Mouse (Mus musculus) embryo, embryonic 10.5 days (tissue): Measurements from ENCODE around the gene Ncapd3.

Source experiments
- DNase-seq: peaks from one replicate; pipeline ENCODE4 v3.0.0-alpha.2; 2015; ENCODE audit warnings: low spot score

The Ncapd3 gene

DNA sequence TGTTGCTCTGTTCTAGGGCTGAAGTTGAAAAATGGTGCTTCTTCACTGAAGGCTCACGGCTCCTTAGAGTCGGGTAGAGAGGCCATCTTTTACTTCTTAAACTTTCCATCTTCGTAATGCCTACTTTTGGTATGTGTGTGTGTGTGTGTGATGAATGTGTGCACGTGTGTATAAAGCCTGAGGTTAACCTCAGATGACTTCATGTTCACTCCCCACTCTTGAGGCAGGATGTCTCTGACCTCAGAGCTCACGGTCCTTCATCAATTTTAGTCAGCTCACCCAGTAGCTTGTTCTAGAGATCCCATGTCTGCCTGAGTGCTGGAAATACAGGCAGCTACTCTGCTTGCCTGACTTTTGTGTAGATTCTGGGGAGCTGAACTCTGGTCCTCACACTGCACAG lies 13.9 kb downstream of the Ncapd3 start:
- no peak for DNase-seq

DNA sequence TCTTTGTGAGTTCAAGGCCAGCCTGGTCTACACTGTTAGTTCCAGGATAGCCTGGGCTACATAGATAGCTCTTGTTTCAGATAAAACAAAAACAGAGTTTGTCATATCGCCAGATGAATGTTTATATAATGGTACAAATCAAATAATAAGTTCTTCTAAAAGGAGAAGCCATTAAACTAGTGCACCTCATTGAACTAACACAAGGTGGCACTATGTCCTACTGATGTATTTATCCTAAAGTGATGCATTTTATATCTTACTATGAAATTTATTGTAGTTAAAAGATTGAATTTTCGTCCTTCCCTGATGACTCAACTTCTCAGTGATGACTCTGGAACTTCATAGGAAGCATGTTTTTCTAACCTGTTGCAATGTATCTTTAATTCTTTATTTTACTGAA lies 19.5 kb downstream of the Ncapd3 start:
- DNase-seq = no peak

DNA sequence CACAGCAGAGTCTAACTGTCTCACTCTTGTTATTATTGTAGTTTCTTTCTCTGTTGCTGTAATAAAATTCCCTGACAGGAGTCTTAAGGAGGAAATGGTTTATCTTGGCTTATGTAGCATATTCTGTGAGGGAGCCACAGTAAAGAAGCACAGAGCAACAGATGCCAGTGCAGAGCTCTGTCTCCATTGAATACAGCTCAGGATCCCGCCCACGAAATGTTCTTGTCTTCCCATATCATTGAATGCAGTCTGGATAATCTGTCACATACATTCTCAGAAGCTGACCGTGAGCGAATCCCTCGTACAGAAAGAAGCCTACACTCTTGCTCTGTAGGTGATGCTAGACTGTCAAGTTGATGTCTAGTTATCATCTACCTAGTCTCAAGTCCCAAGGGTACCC lies 28.4 kb downstream of the Ncapd3 start:
- no peak for DNase-seq

- DNase-seq = no peak
Observed at GRCm38 (mm10) chr9:27070895-27071294, 40.9 kb downstream of the Ncapd3 start.

- peak; percentile 14 for DNase-seq
Observed at GRCm38 (mm10) chr9:27074677-27075076, 44.7 kb downstream of the Ncapd3 start.

DNA sequence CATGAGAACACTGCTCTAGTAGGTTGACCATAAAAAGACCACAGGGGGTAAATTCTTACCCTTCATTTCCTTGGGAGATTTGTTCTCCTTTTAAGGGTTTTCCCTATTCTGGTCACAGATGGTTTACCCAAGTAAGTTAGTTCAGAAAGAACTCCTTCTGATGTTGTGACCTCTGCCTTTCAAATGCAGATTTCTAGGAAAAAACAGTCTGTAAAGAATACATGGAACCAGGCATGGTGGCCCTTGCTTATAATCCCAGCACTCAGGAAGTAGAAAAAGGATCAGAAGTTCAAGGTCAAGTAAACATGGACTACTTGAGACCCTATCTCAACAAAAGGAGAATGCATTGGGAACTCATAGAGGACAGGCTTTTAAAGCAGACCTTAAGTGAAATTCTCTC lies 45.8 kb downstream of the Ncapd3 start:
- no peak for DNase-seq

GRCm38 (mm10) chr9:27086256-27086655 lies 56.3 kb downstream of the Ncapd3 start:
- DNase-seq = no peak

- DNase-seq = no peak
Observed at GRCm38 (mm10) chr9:27087402-27087801, 57.4 kb downstream of the Ncapd3 start.

DNA sequence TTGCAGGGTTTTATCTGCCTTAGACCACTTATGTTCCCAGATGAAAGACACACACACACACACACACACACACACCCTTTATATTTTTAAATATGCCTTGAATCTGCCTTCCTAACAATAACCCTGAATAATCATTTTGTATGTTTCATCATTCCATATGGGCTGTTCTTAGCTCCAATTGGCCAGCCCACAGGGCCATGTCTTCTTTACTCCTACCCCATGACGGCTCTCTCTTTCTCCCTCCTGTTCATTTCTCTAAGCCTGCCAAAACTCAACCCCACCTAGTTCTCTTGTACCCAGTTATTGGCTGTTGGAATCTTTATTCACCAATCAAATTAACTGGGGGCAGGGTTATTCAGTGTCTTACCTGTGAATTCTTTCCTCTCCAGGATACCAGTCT lies 60.2 kb downstream of the Ncapd3 start:
- DNase-seq = no peak

GRCm38 (mm10) chr9:27090801-27091775 lies 61.1 kb downstream of the Ncapd3 start:
- no peak for DNase-seq

GRCm38 (mm10) chr9:27092916-27093315 lies 62.9 kb downstream of the Ncapd3 start:
- no peak for DNase-seq

GRCm38 (mm10) chr9:27098092-27098491 lies 68.1 kb downstream of the Ncapd3 start:
- DNase-seq = peak; percentile 14

- DNase-seq = no peak
Observed at GRCm38 (mm10) chr9:27098557-27098956, 68.6 kb downstream of the Ncapd3 start.

GRCm38 (mm10) chr9:27099474-27099873 lies 69.5 kb downstream of the Ncapd3 start:
- no peak for DNase-seq

DNA sequence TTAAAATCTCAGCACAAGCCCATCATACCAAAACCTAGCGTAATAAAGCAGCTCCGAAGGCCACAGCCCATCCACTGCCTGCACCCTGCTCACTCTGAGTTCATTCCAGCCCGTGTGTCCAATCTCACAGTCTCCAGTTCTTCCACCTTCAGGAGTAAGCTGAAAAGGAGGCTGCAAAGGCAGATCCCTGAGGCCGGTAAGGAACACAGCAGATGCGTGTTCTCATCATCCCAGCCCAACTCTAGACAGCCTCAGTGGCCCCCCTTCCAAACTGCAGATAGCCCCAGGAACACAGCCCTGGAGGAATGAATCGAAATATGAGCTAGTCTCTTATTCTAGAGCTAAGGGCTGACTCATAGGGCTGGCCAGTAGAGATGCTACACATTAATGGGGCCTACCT lies 71.5 kb downstream of the Ncapd3 start:
- no peak for DNase-seq

- peak; percentile 71 for DNase-seq
Observed at GRCm38 (mm10) chr9:27106081-27106480, 76.1 kb downstream of the Ncapd3 start.

DNA sequence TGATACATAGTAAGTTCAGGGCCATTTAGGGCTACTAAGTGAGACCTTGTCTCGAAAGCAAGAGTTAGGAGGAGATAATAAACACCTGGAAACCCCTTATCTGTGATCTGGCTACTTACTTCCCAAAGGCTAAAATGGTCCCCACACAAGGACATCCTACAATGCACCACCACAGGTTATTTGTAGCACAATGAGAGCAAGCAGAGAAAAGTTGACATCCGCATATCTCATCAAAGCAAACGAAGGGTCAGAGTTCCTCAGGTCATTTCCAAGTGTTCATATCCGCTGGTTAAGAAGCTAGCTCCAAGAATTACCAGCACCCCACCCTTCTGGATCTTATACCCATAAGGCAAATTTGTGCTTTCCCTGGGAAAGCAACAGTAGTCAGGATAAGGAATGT lies 78.5 kb downstream of the Ncapd3 start:
- DNase-seq = no peak

DNA sequence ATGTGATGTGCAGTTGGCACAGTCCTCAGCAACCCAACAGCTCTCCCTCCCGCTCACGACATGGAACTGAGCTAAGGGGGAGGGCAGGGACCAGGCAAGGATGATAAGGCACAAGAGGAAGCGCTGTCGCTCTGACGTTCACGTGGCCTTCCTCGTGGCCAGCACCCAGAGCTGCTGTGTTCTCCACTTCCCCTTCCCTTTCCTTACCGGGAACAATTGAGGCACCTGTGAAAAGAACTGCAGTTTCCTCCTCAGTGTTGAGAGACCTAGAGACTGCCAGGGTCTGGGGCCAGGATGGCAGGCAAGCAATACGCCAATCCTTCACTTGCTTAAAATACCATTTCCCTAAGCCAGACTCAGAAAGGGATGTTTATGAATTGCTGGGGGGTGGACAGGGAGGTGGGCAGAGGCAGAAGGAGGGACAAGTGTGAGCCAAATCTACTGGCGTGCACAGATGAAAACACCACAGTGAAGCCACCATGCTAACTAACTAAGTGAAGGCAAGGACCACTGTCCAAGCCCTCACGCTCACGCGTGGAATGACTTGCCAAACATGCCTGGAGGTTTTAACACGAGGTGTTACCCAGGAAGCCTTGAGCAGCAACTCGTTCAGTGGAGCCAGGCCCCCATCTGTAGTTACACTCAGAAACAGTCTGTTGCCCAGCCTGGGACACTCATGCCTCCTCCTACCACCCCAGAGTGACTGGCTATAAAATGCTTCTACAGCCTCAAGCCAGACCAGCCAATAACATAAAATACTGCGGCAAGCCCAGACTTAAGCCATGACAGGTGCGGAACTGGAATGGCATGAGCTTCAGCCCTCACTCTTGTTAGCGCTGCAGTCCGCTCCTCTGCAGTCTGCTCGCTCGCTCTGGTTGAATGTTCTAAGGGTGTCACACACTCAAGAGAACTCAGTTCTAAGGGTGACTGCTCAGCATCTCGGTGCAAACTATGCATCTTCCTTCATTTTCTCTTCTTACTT lies 79.8 kb downstream of the Ncapd3 start:
- no peak for DNase-seq

DNA sequence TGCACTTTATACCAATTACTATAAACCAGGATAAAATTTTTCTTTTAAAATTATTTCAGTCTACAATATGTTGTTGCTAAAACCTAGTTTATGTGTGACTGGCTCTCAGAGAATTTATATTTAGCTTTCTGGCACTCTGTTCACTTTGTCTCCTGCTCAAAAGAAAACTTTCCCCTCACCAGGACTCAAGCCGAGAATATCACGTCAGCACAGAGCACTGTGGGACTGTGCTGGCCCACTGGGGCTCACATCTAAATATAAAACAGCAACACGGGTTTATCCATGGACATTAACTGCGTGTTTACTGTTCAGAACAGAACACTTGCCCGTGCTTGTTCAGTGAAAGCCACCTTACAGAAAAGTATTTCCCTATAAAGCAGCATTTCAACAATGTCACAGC lies 80.7 kb downstream of the Ncapd3 start:
- DNase-seq = no peak

DNA sequence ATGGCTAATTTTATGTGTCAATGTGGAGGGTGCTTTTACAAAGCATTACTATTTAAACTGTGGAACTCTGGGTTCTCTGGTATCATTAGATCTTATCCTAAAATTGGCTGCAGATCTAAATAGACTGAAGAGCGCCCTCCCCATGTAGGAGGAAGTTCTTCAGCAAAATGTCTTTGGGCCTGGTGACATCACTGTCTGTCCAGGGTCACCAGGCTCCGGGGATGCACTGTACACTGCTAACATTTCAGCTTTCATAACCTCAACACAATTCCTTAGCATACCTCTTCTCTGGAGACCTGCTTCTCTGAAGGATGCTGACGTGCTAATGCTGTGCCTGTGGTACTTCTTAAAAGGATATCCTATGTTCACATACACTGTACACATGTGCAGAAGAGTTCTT lies 81.8 kb downstream of the Ncapd3 start:
- no peak for DNase-seq

- DNase-seq = no peak
Observed at GRCm38 (mm10) chr9:27121254-27121653, 91.3 kb downstream of the Ncapd3 start.

DNA sequence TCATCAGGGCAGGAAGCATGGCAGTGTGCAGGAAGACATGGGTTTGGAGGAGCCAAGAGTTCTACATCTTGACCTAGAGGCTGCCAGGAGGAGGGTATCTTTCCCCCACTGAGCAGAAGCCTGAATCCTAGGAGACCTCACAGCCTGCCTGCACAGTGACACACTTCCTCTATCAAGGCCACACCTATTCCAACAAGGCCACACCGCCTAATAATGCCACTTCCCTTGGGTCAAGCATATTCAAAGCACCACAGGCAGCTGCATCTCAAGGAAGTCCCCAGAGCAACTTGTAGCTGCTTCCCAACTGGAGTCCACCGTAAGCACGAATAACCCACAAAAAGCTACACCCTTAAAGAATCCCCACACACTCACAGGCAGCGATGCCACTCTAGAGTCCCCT lies 92.1 kb downstream of the Ncapd3 start:
- no peak for DNase-seq

DNA sequence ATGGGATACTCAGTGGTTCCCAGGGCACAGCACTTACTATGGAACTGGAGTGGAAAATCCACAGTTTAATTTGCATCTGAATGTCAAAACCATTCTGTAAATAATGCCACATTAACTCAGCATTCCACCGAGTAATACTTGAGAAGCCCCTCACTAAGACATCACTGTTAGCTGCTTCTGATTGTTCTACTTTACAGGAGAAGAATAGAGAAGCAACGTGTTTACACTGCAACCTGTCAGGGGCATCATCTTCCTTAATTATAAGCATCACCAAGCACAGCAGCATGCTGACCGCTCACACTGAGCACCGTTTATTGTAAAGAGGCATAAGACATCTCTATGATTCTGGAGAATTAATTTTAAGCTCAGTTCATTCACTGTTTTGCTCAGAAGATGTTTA lies 93.0 kb downstream of the Ncapd3 start:
- no peak for DNase-seq
